Mouse (Mus musculus) CD8-positive naive resting alpha-beta T cell, adult 57 days (primary cell): ENCODE data around the gene Nek11. TPM values are rescaled to one million over a fixed set of nuclear protein-coding genes. Genes with fewer than 3 reads are reported as not detected.

Experiments used
- total RNA-seq: library from RNA; stranded (reverse); gene quantifications from one replicate; pipeline ENCODE4 v1.2.4, GENCODE M21; 2023

The Nek11 gene
- total RNA-seq, result not detected

DNA sequence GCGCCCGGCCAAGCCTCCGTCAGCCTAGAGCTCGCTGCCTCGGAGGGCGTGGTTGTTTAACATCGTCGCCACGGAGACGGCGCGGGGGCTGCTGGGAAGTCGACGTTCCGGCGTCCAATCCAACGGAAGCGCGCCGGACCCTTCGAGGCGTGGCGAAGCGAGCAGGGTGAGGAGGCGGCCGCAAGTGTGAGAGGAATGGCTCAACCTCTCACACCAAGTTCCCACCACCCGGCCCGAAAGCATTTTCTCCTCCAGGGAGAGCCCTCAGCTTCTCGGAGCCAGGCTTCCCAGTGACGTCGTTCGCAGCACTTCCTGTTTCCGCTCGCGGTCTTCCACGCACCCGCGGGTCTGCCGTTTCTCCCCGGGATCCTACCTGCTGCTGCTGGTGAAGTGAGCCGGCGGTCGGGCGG, at the start of gene Nek11, which contains the start of gene Aste1:
Gene Nek11, minus strand, starts transcription at position 307 of the 410 bp plus-strand sequence.
Gene Aste1, plus strand, starts transcription at position 175 of the 410 bp plus-strand sequence.

DNA sequence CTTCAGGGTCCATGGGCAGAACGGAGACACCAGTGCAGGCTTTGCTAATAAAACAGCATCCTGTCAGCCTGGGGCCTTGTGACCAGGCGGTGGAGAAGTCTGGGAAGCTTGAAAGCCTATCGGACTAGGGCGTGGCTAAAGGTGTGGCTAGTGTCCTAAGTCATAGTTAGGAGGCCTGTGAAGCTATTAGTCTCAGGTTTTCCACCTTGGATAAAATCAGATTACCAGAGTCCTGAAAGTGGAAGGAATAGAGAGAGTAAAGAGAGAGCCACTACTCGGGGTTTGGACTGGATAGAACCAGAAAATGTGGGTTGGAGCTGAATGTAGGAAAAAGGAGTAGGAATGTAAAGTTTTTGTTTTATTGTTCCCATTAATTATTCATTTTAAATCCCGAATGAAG, 250.3 kb downstream of the Nek11 start, which contains the start of gene 1700080E11Rik:
Gene 1700080E11Rik, minus strand, starts transcription at position 101 of the 400 bp plus-strand sequence.

DNA sequence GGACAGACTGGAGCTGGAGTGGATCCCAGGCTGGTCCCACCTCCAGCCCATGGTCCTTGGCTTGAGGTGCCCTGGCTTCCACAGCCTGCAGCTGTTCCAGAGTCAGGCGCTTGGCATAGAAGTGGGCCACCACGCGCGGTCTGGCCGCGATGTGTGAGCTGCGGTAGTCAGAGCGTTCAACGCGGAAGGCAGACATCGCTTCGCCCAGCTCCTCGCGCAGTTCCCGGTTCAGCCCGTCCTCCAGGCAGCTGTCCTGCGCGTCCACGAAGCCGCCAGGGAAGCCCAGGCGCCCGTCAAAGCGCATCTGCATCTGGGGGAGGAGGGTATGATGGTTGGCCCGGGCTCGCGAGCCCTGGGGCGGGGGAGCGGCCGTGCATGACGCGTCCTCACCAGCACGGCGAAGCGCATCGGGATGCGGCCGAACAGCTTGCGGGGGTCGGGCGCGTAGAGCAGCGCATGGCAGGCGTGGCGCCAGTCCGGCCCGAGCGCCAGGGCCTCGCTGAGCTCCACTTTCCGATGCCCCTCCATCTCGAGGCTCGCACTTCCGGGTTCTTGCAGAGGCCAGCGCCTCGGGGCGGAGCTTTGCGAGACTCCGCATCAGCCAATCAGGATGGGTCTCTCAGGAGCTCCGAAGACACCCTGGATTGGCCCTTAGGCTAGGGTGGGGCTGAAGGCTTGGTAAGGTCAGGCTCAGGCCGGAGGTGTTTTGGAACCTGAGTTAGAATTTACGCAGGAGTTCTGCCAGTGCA, 263.9 kb downstream of the Nek11 start, which contains the start of gene Nudt16:
Gene Nudt16, minus strand, starts transcription at position 572 of the 749 bp plus-strand sequence.

Other genes with a start within 250 kb of the Nek11 start
- gene Aste1, start 132 bp downstream of the Nek11 start, total RNA-seq, result 39.3 TPM
- gene Atp2c1, start 131.8 kb upstream of the Nek11 start, total RNA-seq, result 68.3 TPM
- gene Pik3r4, start 247.5 kb upstream of the Nek11 start, total RNA-seq, result 63.6 TPM